Mouse (Mus musculus): ENCODE measurements at regions not wholly inside any gene's neighbourhood (a gene's known extent, or its start where the extent isn't known, plus 50 kb on each side); places are given as distances from the start of the nearest gene placed in this dataset.
A peak's percentile ranks its signal among the peaks of the same experiment; 100 is the strongest.

GRCm38 (mm10) chr6:53163091-53163490, 94.7 kb upstream of the Jazf1 start:
- 83% methylated on average over 7 of the region's 7 CpGs for whole genome bisulfite sequencing
- Histone ChIP-seq H3K4me2 (replicated peaks; ENCODE audit: low read depth, low read length) (no peak overlapping the region), H3K4me1 (ENCODE audit: insufficient read depth, low read depth, low read length) (no peaks in the 10 kb centered on the region), H3K27ac (ENCODE audit: low read length) (no peak overlapping the region), H3K4me3 (ENCODE audit: low read depth, low read length) (no peak overlapping the region), H3K27me3 (replicated peaks; ENCODE audit: insufficient read depth, low read length) (0 out of 2 replicates have a peak, but pooled peaks cover 2% of the 10 kb centered on the region), H3K36me3 (ENCODE audit: insufficient read depth, low read length) (no peaks in the 10 kb centered on the region), H3K9ac (replicated peaks; ENCODE audit: low read depth) (no peak overlapping the region), H3K9me3 (ENCODE audit: low read length) (no peaks in the 10 kb centered on the region)
- TF ChIP-seq CTCF (IDR thresholded peaks at IDR 0.05) (no peak), EP300 (IDR thresholded peaks at IDR 0.05) (no peak)
- DNase-seq (ENCODE audit: low spot score) (no peak), ATAC-seq (no peak)

GRCm38 (mm10) chr6:53161627-53162026, 93.2 kb upstream of the Jazf1 start:
- no peak overlapping the region for H3K27ac ChIP-seq (ENCODE audit: low read length)
- DNase-seq (ENCODE audit: low spot score) (no peak), ATAC-seq (no peak)
- no peak overlapping the region for H3K4me3 ChIP-seq (ENCODE audit: low read depth, low read length)
- no peaks in the 10 kb centered on the region for H3K4me1 ChIP-seq (ENCODE audit: insufficient read depth, low read depth, low read length)
- H3K36me3 ChIP-seq (ENCODE audit: insufficient read depth, low read length), result no peaks in the 10 kb centered on the region
- H3K9me3 ChIP-seq (ENCODE audit: low read length), result no peaks in the 10 kb centered on the region
- 0 out of 2 replicates have a peak, but pooled peaks cover 2% of the 10 kb centered on the region for H3K27me3 ChIP-seq (replicated peaks; ENCODE audit: insufficient read depth, low read length)
- H3K9ac ChIP-seq (replicated peaks; ENCODE audit: low read depth), result no peak overlapping the region
- WGBS, result 74% methylated on average over 2 of the region's 2 CpGs
- H3K4me2 ChIP-seq (replicated peaks; ENCODE audit: low read depth, low read length), result no peak overlapping the region
- TF ChIP-seq EP300 (IDR thresholded peaks at IDR 0.05) (no peak), CTCF (IDR thresholded peaks at IDR 0.05) (no peak)

DNA sequence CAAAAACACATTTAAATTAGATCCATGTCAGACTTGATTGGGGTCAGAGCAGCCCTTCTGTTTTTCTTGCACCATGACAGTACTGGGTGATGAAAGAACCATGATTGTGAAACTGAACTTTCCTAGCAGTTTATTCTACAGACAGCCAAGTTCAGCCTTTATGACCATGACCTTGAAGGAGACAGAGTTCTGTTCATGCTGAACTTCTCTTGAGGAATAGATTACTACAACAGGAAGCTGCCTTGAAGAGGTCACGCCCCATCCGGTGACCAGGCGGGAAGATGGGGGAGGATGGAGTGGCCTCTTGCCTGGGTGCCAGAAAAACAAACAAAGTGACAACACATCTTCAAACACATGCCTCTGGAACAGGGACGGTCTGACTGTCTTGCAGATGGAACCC, 86.2 kb upstream of the Jazf1 start:
- 25% methylated on average over 4 of the region's 4 CpGs for WGBS
- no peak overlapping the region for H3K27ac ChIP-seq (ENCODE audit: low read length)
- TF ChIP-seq CTCF (IDR thresholded peaks at IDR 0.05) (no peak), EP300 (IDR thresholded peaks at IDR 0.05) (peak; percentile 88)
- no peaks in the 10 kb centered on the region for H3K9me3 ChIP-seq (ENCODE audit: low read length)
- ATAC-seq (peak; percentile 94), DNase-seq (ENCODE audit: low spot score) (peak; percentile 93)
- H3K4me3 ChIP-seq (ENCODE audit: low read depth, low read length), result no peak overlapping the region
- no peak overlapping the region for H3K4me2 ChIP-seq (replicated peaks; ENCODE audit: low read depth, low read length)
- H3K36me3 ChIP-seq (ENCODE audit: insufficient read depth, low read length), result no peaks in the 10 kb centered on the region
- no peak overlapping the region for H3K9ac ChIP-seq (replicated peaks; ENCODE audit: low read depth)
- 0 out of 2 replicates have a peak, but pooled peaks cover 5% of the 10 kb centered on the region for H3K27me3 ChIP-seq (replicated peaks; ENCODE audit: insufficient read depth, low read length)
- no peaks in the 10 kb centered on the region for H3K4me1 ChIP-seq (ENCODE audit: insufficient read depth, low read depth, low read length)

GRCm38 (mm10) chr6:53147478-53147877, 79.0 kb upstream of the Jazf1 start:
- Histone ChIP-seq H3K27ac (ENCODE audit: low read length) (no peak overlapping the region), H3K9me3 (ENCODE audit: low read length) (no peaks in the 10 kb centered on the region), H3K36me3 (ENCODE audit: insufficient read depth, low read length) (no peaks in the 10 kb centered on the region), H3K27me3 (replicated peaks; ENCODE audit: insufficient read depth, low read length) (0 out of 2 replicates have a peak, but pooled peaks cover 5% of the 10 kb centered on the region), H3K4me2 (replicated peaks; ENCODE audit: low read depth, low read length) (no peak overlapping the region), H3K9ac (replicated peaks; ENCODE audit: low read depth) (no peak overlapping the region), H3K4me3 (ENCODE audit: low read depth, low read length) (no peak overlapping the region), H3K4me1 (ENCODE audit: insufficient read depth, low read depth, low read length) (no peaks in the 10 kb centered on the region)
- ATAC-seq, result no peak
- TF ChIP-seq CTCF (IDR thresholded peaks at IDR 0.05), result no peak
- TF ChIP-seq EP300 (IDR thresholded peaks at IDR 0.05), result no peak
- DNase-seq (ENCODE audit: low spot score), result no peak
- WGBS, result 38% methylated on average over 5 of the region's 5 CpGs

DNA sequence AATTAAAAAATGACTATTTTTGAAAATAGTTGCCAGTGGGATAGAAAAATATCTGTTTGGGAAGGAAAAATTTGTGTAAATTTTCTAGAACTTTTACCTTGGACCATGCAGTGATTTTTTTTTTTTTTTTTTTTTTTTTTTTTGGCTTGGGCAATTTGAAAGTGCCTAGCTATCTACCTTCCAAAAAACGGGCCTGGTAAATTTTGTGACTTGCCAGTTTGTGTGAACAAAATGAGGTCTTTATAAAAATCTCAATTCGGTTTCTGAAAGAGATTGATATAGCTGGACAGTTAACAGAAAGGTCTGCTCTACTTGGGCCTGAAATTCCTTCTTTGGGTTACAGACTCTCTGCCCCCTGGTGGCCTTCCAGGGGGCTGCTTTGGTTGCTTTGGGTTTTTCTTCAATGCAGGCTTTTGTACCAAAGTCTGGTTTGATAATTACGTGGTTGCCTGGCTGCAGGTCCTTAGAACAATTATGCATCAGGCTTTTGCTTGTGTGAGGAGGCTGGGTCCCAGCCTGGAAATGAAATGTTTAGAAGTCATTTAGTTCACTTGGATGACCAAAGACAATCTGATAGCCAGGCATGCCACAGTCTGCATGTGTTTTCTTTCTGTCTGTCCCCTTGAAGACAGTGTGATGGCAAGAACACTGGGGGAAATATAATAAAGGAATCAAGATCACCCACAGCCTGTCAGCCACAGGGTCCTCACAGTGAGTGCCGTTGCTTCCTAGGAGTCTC, 75.6 kb upstream of the Jazf1 start:
- TF ChIP-seq EP300 (IDR thresholded peaks at IDR 0.05) (no peak), CTCF (IDR thresholded peaks at IDR 0.05) (peak; percentile 78)
- no peaks in the 10 kb centered on the region for H3K27me3 ChIP-seq (replicated peaks; ENCODE audit: insufficient read depth, low read length)
- H3K4me3 ChIP-seq (ENCODE audit: low read depth, low read length), result no peak overlapping the region
- DNase-seq (ENCODE audit: low spot score), result peak; percentile 72
- no peak overlapping the region for H3K27ac ChIP-seq (ENCODE audit: low read length)
- WGBS, result 16% methylated on average over 4 of the region's 4 CpGs
- ATAC-seq, result no peak
- H3K36me3 ChIP-seq (ENCODE audit: insufficient read depth, low read length), result no peaks in the 10 kb centered on the region
- H3K9me3 ChIP-seq (ENCODE audit: low read length), result no peaks in the 10 kb centered on the region
- H3K9ac ChIP-seq (replicated peaks; ENCODE audit: low read depth), result no peak overlapping the region
- H3K4me1 ChIP-seq (ENCODE audit: insufficient read depth, low read depth, low read length), result no peaks in the 10 kb centered on the region
- no peak overlapping the region for H3K4me2 ChIP-seq (replicated peaks; ENCODE audit: low read depth, low read length)

GRCm38 (mm10) chr6:53134410-53134809, 66.0 kb upstream of the Jazf1 start:
- DNase-seq (ENCODE audit: low spot score) (no peak), ATAC-seq (no peak)
- 45% methylated on average over 2 of the region's 2 CpGs for WGBS
- H3K27me3 ChIP-seq (replicated peaks; ENCODE audit: insufficient read depth, low read length), result no peaks in the 10 kb centered on the region
- H3K9ac ChIP-seq (replicated peaks; ENCODE audit: low read depth), result no peak overlapping the region
- no peak for TF ChIP-seq EP300 (IDR thresholded peaks at IDR 0.05)
- TF ChIP-seq CTCF (IDR thresholded peaks at IDR 0.05), result no peak
- H3K4me3 ChIP-seq (ENCODE audit: low read depth, low read length), result no peak overlapping the region
- no peaks in the 10 kb centered on the region for H3K4me1 ChIP-seq (ENCODE audit: insufficient read depth, low read depth, low read length)
- no peak overlapping the region for H3K27ac ChIP-seq (ENCODE audit: low read length)
- H3K4me2 ChIP-seq (replicated peaks; ENCODE audit: low read depth, low read length), result no peak overlapping the region
- no peaks in the 10 kb centered on the region for H3K9me3 ChIP-seq (ENCODE audit: low read length)
- no peaks in the 10 kb centered on the region for H3K36me3 ChIP-seq (ENCODE audit: insufficient read depth, low read length)

All from lung, postnatal 0 days (tissue).